Mouse (Mus musculus) limb, embryonic 12.5 days (tissue): ENCODE results near the gene Shmt1. TPM values are rescaled to one million over a fixed set of nuclear protein-coding genes. Genes with fewer than 3 reads are reported as not detected.
"Not testable (repeated sequence)": the region's sequence is repeated elsewhere in the genome, so short reads cannot be mapped to it uniquely, and the experiment has no call there.

Experiments
- ATAC-seq: fragments of 200-750 bp; cut with Nextera tagmentation; 2 replicates; pipeline ENCODE4 v1.8.0; 2017; ENCODE audit warnings: low read depth, moderate TSS enrichment; ENCODE audit not compliant: insufficient number of reproducible peaks, insufficient read depth, low FRiP score, low TSS enrichment
- H3K27ac ChIP-seq: fragments of 300-500 bp; sonication (generic); 2 replicates; pipeline ENCODE4 v1.5.1; 2016; ENCODE audit warnings: mild to moderate bottlenecking, moderate library complexity
- H3K27me3 ChIP-seq: fragments of 300-500 bp; sonication (generic); 2 replicates; pipeline ENCODE4 v1.6.1; 2016; ENCODE audit warnings: mild to moderate bottlenecking, moderate library complexity
- H3K36me3 ChIP-seq: fragments of 300-500 bp; sonication (generic); 2 replicates; pipeline ENCODE4 v1.6.1; 2016; ENCODE audit warnings: mild to moderate bottlenecking, moderate library complexity
- H3K4me1 ChIP-seq: fragments of 300-500 bp; sonication (generic); replicated peaks from 2 replicates; pipeline ENCODE4 v1.6.1; 2016
- H3K4me2 ChIP-seq: fragments of 300-500 bp; sonication (generic); 2 replicates; pipeline ENCODE4 v1.6.1; 2016; ENCODE audit warnings: mild to moderate bottlenecking, moderate library complexity
- H3K4me3 ChIP-seq: fragments of 300-500 bp; sonication (generic); replicated peaks from 2 replicates; pipeline ENCODE4 v1.5.1; 2016; ENCODE audit warnings: mild to moderate bottlenecking
- H3K9ac ChIP-seq: fragments of 300-500 bp; sonication (generic); replicated peaks from 2 replicates; pipeline ENCODE4 v1.6.1; 2016; ENCODE audit warnings: mild to moderate bottlenecking, moderate library complexity
- H3K9me3 ChIP-seq: fragments of 300-500 bp; sonication (generic); 2 replicates; pipeline ENCODE4 v1.6.1; 2016; ENCODE audit warnings: mild to moderate bottlenecking, moderate library complexity
- WGBS: fragments of 180-500 bp; shearing (Covaris S2); methylation state at CpG from one replicate; pipeline ENCODE4 v1.1.7; 2016; 5-methylcytosine and 5-hydroxymethylcytosine counted together
- polyA plus RNA-seq: library from polyadenylated mRNA; unstranded; fragments of >200 nt; fragmentation: Nextera tagmentation; extraction: Ambion mirVana; gene quantifications from 2 replicates; pipeline ENCODE4 v1.2.1, GENCODE M21; 2016

Shmt1 gene
- 66.3 and 69.5 TPM in 2 replicates for polyA plus RNA-seq

DNA sequence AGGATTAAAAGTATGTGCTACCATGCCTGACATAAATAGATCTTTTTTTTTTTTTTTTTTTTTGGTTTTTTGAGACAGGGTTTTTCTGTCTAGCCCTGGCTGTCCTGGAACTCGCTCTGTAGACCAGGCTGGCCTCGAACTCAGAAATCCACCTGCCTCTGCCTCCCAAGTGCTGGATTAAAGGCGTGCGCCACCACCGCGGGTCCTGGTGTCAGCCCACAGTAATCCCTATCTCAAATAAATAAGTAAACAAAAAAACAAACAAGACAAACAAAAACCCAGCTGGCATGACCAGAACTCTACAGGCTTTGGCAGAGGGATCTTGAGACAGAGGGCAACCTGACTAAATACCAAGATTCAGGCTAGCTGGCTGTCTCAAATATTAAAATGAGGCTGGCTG is at the start of gene Shmt1:
Shmt1 (minus strand) TSS at position 101 of the 400 bp plus-strand sequence.
- H3K36me3 ChIP-seq, H3K9me3 ChIP-seq, ATAC-seq, H3K27ac ChIP-seq, H3K27me3 ChIP-seq: not testable (repeated sequence)
- Histone ChIP-seq H3K4me3 (peak within 1 kb of the TSS; percentile 51), H3K4me2 (peak within 1 kb of the TSS; percentile 79), H3K9ac (peak within 1 kb of the TSS; percentile 56), H3K4me1 (peaks cover 20% of the 10 kb centered on the region)
- WGBS: 27% methylated on average over 6 of the region's 6 CpGs

DNA sequence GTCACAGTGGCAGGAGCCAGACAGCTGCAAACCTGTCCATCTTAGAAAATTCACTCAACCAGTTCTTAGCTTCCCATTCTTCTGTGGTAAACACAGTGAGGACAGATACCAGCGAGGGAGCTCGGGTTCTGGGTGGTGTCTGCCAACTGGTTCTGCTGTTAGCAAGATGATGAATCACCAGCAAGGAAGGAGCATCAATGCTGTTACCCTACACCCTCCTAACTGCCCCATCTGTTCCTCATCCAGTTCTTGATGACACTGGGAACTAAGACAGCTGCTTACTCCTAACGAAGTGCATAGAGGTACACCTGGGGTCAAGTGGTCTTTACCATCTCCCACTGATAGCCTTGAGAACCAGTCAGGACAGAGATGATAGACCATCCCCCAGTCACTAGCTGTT is 45.1 kb upstream of the Shmt1 start:
- H3K27me3 ChIP-seq: no peaks in the 10 kb centered on the region
- ATAC-seq: no peak
- no peak overlapping the region for H3K9ac ChIP-seq
- H3K27ac ChIP-seq: no peak overlapping the region
- no peak overlapping the region for H3K4me3 ChIP-seq
- no peak overlapping the region for H3K4me2 ChIP-seq
- no peaks in the 10 kb centered on the region for H3K4me1 ChIP-seq
- peaks cover 91% of the 10 kb centered on the region for H3K36me3 ChIP-seq
- WGBS: 49% methylated on average over 3 of the region's 3 CpGs
- H3K9me3 ChIP-seq: no peaks in the 10 kb centered on the region

GRCm38 (mm10) chr11:60845415-60845814 is 33.9 kb upstream of the Shmt1 start:
- no peak overlapping the region for H3K4me3 ChIP-seq
- no peak overlapping the region for H3K4me2 ChIP-seq
- WGBS: 84% methylated on average over 5 of the region's 5 CpGs
- no peak overlapping the region for H3K9ac ChIP-seq
- no peak overlapping the region for H3K27ac ChIP-seq
- no peak for ATAC-seq
- H3K27me3 ChIP-seq: no peaks in the 10 kb centered on the region
- peaks cover 37% of the 10 kb centered on the region for H3K36me3 ChIP-seq
- no peaks in the 10 kb centered on the region for H3K4me1 ChIP-seq
- no peaks in the 10 kb centered on the region for H3K9me3 ChIP-seq

DNA sequence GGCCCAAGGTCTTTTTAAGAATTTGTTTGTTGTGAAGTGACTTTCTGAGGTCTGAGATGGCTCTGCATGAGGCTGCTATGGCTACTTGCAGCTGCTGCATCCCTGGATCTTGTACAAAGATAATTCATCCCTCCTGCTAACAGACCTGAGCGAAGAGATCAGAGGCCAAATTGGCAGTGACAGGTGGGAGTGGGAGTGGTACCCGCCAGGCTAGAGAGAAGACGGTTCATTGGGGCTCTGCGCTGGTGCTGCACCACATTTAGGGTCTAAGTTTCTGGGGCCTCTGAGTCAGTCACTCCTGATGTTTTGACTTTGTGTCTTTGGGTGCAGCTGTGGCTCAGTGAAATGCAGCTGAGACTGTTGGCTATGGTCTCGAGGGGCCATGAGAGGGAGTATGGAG is 31.9 kb upstream of the Shmt1 start:
- H3K9me3 ChIP-seq: no peaks in the 10 kb centered on the region
- H3K4me1 ChIP-seq: no peaks in the 10 kb centered on the region
- no peak overlapping the region for H3K4me3 ChIP-seq
- ATAC-seq: no peak
- no peak overlapping the region for H3K27ac ChIP-seq
- H3K4me2 ChIP-seq: no peak overlapping the region
- H3K27me3 ChIP-seq: no peaks in the 10 kb centered on the region
- H3K36me3 ChIP-seq: peaks cover 23% of the 10 kb centered on the region
- 80% methylated on average over 5 of the region's 5 CpGs for WGBS
- H3K9ac ChIP-seq: no peak overlapping the region

- H3K27ac ChIP-seq: no peak overlapping the region
- H3K27me3 ChIP-seq: no peaks in the 10 kb centered on the region
- WGBS: 78% methylated on average over 12 of the region's 12 CpGs
- no peak overlapping the region for H3K4me2 ChIP-seq
- H3K9me3 ChIP-seq: no peaks in the 10 kb centered on the region
- no peaks in the 10 kb centered on the region for H3K4me1 ChIP-seq
- no peak for ATAC-seq
- H3K4me3 ChIP-seq: no peak overlapping the region
- peaks cover 12% of the 10 kb centered on the region for H3K36me3 ChIP-seq
- H3K9ac ChIP-seq: no peak overlapping the region
Observed at GRCm38 (mm10) chr11:60841467-60842200, 30.1 kb upstream of the Shmt1 start.

GRCm38 (mm10) chr11:60837644-60838406 is 26.3 kb upstream of the Shmt1 start:
- no peak for ATAC-seq
- no peak overlapping the region for H3K4me2 ChIP-seq
- H3K27ac ChIP-seq: no peak overlapping the region
- H3K27me3 ChIP-seq: no peaks in the 10 kb centered on the region
- H3K4me1 ChIP-seq: no peaks in the 10 kb centered on the region
- WGBS: 94% methylated on average over 10 of the region's 10 CpGs
- H3K9ac ChIP-seq: no peak overlapping the region
- H3K9me3 ChIP-seq: no peaks in the 10 kb centered on the region
- H3K4me3 ChIP-seq: no peak overlapping the region
- H3K36me3 ChIP-seq: no peaks in the 10 kb centered on the region; the same call in 1 of the 2 replicates

DNA sequence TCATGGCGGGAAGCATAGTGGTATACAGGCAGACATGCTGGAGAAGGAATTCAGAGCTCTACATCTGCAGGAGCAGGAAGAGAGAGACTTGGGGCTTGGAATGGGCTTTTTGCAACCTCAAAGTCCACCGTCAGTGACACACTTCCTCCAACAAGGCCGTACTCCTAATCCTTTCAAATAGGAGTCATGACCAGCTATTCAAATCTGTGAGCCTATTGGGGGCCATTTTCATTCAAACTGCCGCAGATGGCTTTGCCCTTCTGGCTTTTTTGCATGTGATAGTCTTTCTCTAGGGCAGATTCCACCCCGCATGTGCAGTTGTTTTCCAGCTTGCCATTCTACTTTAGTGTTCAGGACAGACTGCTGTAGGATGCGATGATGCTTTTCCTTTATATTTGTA is 25.4 kb upstream of the Shmt1 start:
- H3K36me3 ChIP-seq: no peaks in the 10 kb centered on the region; the same call in 1 of the 2 replicates
- no peak for ATAC-seq
- H3K27ac ChIP-seq: no peak overlapping the region
- H3K9ac ChIP-seq: no peak overlapping the region
- H3K27me3 ChIP-seq: no peaks in the 10 kb centered on the region
- no peak overlapping the region for H3K4me2 ChIP-seq
- no peak overlapping the region for H3K4me3 ChIP-seq
- WGBS: 91% methylated on average over 6 of the region's 6 CpGs
- no peaks in the 10 kb centered on the region for H3K9me3 ChIP-seq
- H3K4me1 ChIP-seq: no peaks in the 10 kb centered on the region

GRCm38 (mm10) chr11:60830433-60831052 is 19.0 kb upstream of the Shmt1 start, which contains the start of gene Dhrs7b:
Dhrs7b (plus strand) TSS chr11:60830631.
- H3K9me3 ChIP-seq: no peaks in the 10 kb centered on the region
- H3K4me3 ChIP-seq: peak within 1 kb of the TSS; percentile 71
- peak within 1 kb of the TSS; percentile 72 for H3K9ac ChIP-seq
- no peaks in the 10 kb centered on the region for H3K36me3 ChIP-seq
- WGBS: under 1% methylated on average over 34 of the region's 34 CpGs
- no peaks in the 10 kb centered on the region for H3K27me3 ChIP-seq
- H3K27ac ChIP-seq: peak within 1 kb of the TSS; percentile 51; the same call in 1 of the 2 replicates
- peak within 1 kb of the TSS; percentile 77 for H3K4me2 ChIP-seq
- ATAC-seq: peak; percentile 89
- peaks cover 6% of the 10 kb centered on the region for H3K4me1 ChIP-seq

DNA sequence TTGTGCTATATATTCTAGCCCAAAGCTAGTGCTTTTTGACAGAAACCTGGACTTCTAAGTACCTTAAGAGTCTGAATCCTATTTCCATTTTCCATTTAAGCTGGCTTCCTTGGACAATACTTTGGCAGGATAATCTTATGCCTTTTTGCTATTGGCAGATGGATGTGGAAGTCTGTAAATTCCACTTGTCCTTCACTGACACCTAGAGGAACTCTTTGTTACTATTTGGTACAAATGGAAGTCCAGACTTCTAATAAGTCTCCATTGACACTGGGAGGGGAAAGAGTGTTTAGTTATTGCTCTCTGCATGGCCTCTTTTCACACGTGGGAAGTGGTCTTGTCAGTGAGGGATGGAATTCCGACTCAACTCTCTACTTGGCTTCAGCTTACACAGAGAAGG is 17.4 kb upstream of the Shmt1 start:
- Histone ChIP-seq H3K9ac (no peak overlapping the region), H3K27ac (no peak overlapping the region), H3K4me2 (no peak overlapping the region), H3K9me3 (no peaks in the 10 kb centered on the region), H3K27me3 (no peaks in the 10 kb centered on the region), H3K4me3 (no peak overlapping the region), H3K36me3 (no peaks in the 10 kb centered on the region), H3K4me1 (peaks cover 6% of the 10 kb centered on the region)
- 35% methylated on average over 2 of the region's 2 CpGs for WGBS
- ATAC-seq: no peak

DNA sequence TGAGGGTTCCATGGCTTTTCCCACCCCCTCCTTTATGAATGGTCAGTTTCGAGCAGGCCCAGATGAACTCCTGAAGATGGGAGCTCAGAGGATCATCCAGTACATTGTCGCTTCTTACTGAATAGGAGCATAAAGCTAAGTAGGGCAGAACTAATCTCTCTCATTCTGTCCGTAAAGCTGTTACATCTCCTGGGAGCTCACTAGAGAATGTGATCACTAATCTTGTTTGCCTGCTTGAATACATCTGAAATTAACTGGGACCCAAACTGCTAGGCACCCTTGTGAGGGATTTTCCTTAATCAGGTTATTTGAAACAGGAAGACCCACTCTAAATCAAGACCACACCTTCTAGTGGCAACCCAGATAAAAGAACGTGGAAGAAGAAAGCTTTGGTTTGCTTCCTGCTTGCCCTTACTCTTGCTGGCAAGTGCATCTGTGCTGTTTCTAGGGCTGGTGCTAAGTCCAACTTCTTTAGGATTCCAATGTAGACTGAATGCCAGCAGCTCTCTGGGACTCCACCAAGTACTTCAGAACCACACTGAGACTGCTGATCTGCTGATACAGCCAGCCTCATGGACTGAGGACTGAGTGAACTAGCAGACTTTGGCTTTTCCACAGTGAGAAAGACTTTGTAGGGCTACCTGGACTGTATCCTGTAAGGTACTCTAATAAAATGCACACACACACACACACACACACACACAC is 15.9 kb upstream of the Shmt1 start:
- H3K4me2 ChIP-seq: no peak overlapping the region
- H3K36me3 ChIP-seq: no peaks in the 10 kb centered on the region
- no peak overlapping the region for H3K27ac ChIP-seq
- no peak overlapping the region for H3K9ac ChIP-seq
- no peaks in the 10 kb centered on the region for H3K27me3 ChIP-seq
- ATAC-seq: no peak
- no peaks in the 10 kb centered on the region for H3K9me3 ChIP-seq
- H3K4me3 ChIP-seq: no peak overlapping the region
- WGBS: 69% methylated on average over 4 of the region's 4 CpGs
- H3K4me1 ChIP-seq: peaks cover 6% of the 10 kb centered on the region

DNA sequence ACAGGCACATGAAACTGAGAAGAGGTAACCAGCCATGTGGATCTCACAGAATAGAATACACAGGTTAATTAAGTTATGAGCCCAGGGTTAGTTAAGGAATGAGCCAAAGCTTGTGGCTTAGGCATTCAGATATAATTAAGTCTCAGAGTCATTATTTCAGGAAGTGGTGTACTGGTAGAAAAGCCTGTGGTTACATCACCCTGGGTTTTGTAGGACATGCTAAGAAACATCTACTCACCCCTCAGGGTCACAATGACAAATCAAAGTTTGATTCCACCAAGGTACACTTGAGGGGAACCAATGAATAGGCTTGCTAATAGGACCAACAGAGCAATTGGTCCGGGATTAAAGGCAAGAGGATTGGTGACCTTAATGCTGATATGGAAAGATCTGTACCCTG is 15.2 kb upstream of the Shmt1 start:
- no peak for ATAC-seq
- 55% methylated on average over 1 of the region's 1 CpGs for WGBS
- no peaks in the 10 kb centered on the region for H3K9me3 ChIP-seq

More for the DNA sequence above, 15.2 kb upstream of the Shmt1 start:
- Histone ChIP-seq H3K4me3 (no peak overlapping the region), H3K36me3 (no peaks in the 10 kb centered on the region), H3K27ac (no peak overlapping the region), H3K4me2 (no peak overlapping the region), H3K9ac (no peak overlapping the region), H3K4me1 (peaks cover 6% of the 10 kb centered on the region), H3K27me3 (no peaks in the 10 kb centered on the region)
